Mouse (Mus musculus): Measurements from ENCODE around the gene Metap1d. TPM values are rescaled to one million over a fixed set of nuclear protein-coding genes. Genes with fewer than 3 reads are reported as not detected.
A peak's percentile ranks its signal among the peaks of the same experiment; 100 is the strongest.

The Metap1d gene
- polyA plus RNA-seq (2015; fragmentation: Nextera tagmentation; extraction: Ambion mirVana): 16.2 and 17.0 TPM in 2 replicates

- under 1% methylated on average over 61 of the region's 61 CpGs for WGBS
- Histone ChIP-seq H3K9ac (ENCODE audit: low read length) (peak within 1 kb of the TSS; percentile 55), H3K27ac (replicated peaks) (no peak within 1 kb of the TSS), H3K4me1 (replicated peaks; ENCODE audit: control insufficient read depth, insufficient read depth) (no peaks in the 10 kb centered on the region; the same call in 1 of the 2 replicates), H3K4me3 (ENCODE audit: low read depth, low read length) (peak within 1 kb of the TSS; percentile 53), H3K9me3 (ENCODE audit: control insufficient read depth, low read length) (no peaks in the 10 kb centered on the region), H3K36me3 (ENCODE audit: control insufficient read depth, insufficient read depth, low read length) (no peaks in the 10 kb centered on the region), H3K4me2 (replicated peaks; ENCODE audit: low read depth) (peak within 1 kb of the TSS; percentile 79), H3K27me3 (ENCODE audit: control insufficient read depth, insufficient read depth, low read length) (no peaks in the 10 kb centered on the region)
- TF ChIP-seq EP300 (optimal IDR thresholded peaks at IDR 0.05) (no peak), CTCF (IDR thresholded peaks at IDR 0.05; ENCODE audit: low read depth) (peak; percentile 26; the same call in 1 of the 2 replicates)
- DNase-seq (ENCODE audit: low spot score): peak; percentile 95
- peak; percentile 98 for ATAC-seq (ENCODE audit: low FRiP score, low TSS enrichment)
Measured at GRCm38 (mm10) chr2:71453161-71453916, at the start of gene Metap1d. Gene Metap1d, plus strand, starts transcription at chr2:71453276.

DNA sequence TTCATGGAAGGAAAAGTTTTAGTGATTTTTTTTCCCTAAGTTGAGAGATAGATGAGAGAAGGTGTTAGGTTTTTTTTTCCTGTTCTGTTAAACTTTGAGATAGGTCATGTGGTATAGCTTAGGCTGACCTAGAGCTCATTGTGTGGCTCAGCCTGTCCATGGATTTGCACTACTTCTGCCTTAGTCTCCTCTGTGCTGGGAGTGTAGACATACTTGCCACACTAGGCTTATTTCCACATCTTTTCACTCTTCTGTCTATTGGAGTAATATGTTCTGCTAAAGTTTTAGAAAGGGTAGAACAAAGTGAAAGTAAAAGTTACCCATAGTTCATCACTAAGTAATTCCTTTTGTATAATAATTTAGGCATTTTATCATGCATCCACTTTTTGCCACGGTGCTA is 47.5 kb upstream of the Metap1d start:
- H3K27ac ChIP-seq (replicated peaks): no peak overlapping the region
- H3K27me3 ChIP-seq (ENCODE audit: control insufficient read depth, insufficient read depth, low read length): no peaks in the 10 kb centered on the region
- no peak overlapping the region for H3K9ac ChIP-seq (ENCODE audit: low read length)
- DNase-seq (ENCODE audit: low spot score) (no peak), ATAC-seq (ENCODE audit: low FRiP score, low TSS enrichment) (no peak)
- no peaks in the 10 kb centered on the region for H3K36me3 ChIP-seq (ENCODE audit: control insufficient read depth, insufficient read depth, low read length)
- H3K9me3 ChIP-seq (ENCODE audit: control insufficient read depth, low read length): no peaks in the 10 kb centered on the region
- no peak overlapping the region for H3K4me2 ChIP-seq (replicated peaks; ENCODE audit: low read depth)
- WGBS: 71% methylated on average over 1 of the region's 1 CpGs
- no peak overlapping the region for H3K4me3 ChIP-seq (ENCODE audit: low read depth, low read length)
- no peaks in the 10 kb centered on the region for H3K4me1 ChIP-seq (replicated peaks; ENCODE audit: control insufficient read depth, insufficient read depth)
- TF ChIP-seq EP300 (optimal IDR thresholded peaks at IDR 0.05) (no peak), CTCF (IDR thresholded peaks at IDR 0.05; ENCODE audit: low read depth) (no peak)

DNA sequence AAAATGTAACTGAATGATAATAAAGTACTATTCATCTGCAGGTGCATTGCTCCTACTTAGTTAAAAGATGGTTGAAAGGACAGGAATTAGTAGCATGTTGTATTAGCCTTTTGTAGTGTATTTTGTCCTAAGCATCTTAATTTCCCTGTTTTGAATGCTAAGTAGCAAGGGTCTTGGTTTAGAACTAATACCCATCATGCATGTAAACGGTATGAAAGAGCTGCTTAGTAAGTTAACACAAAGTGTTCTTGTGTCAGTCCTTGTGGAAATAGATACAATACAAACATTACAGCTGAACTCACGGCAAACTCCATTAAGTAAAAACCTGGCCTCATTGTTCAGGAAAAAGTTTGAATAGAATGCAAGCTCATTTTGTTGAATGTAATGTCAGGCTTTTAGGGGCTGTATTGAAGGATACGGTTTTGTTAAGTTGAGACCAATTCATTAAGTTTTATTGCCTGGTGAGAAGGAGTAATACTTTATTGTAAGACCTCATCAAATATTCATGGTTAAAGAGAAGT is 34.3 kb upstream of the Metap1d start:
- H3K27ac ChIP-seq (replicated peaks): no peak overlapping the region
- 69% methylated on average over 3 of the region's 3 CpGs for WGBS
- DNase-seq (ENCODE audit: low spot score) (no peak), ATAC-seq (ENCODE audit: low FRiP score, low TSS enrichment) (no peak)
- H3K27me3 ChIP-seq (ENCODE audit: control insufficient read depth, insufficient read depth, low read length): no peaks in the 10 kb centered on the region
- no peak overlapping the region for H3K4me2 ChIP-seq (replicated peaks; ENCODE audit: low read depth)
- H3K36me3 ChIP-seq (ENCODE audit: control insufficient read depth, insufficient read depth, low read length): peaks cover 5% of the 10 kb centered on the region; the same call in 1 of the 2 replicates
- no peak overlapping the region for H3K4me3 ChIP-seq (ENCODE audit: low read depth, low read length)
- TF ChIP-seq CTCF (IDR thresholded peaks at IDR 0.05; ENCODE audit: low read depth): no peak
- no peak for TF ChIP-seq EP300 (optimal IDR thresholded peaks at IDR 0.05)
- no peak overlapping the region for H3K9ac ChIP-seq (ENCODE audit: low read length)
- no peaks in the 10 kb centered on the region for H3K4me1 ChIP-seq (replicated peaks; ENCODE audit: control insufficient read depth, insufficient read depth)
- no peaks in the 10 kb centered on the region for H3K9me3 ChIP-seq (ENCODE audit: control insufficient read depth, low read length)

- H3K36me3 ChIP-seq (ENCODE audit: control insufficient read depth, insufficient read depth, low read length): peaks cover 5% of the 10 kb centered on the region; the same call in 1 of the 2 replicates
- no peak for DNase-seq (ENCODE audit: low spot score)
- 80% methylated on average over 3 of the region's 3 CpGs for WGBS
- no peak overlapping the region for H3K9ac ChIP-seq (ENCODE audit: low read length)
- no peaks in the 10 kb centered on the region for H3K4me1 ChIP-seq (replicated peaks; ENCODE audit: control insufficient read depth, insufficient read depth)
- no peak for ATAC-seq (ENCODE audit: low FRiP score, low TSS enrichment)
- no peaks in the 10 kb centered on the region for H3K9me3 ChIP-seq (ENCODE audit: control insufficient read depth, low read length)
- no peak overlapping the region for H3K27ac ChIP-seq (replicated peaks)
- TF ChIP-seq CTCF (IDR thresholded peaks at IDR 0.05; ENCODE audit: low read depth) (no peak), EP300 (optimal IDR thresholded peaks at IDR 0.05) (no peak)
- no peak overlapping the region for H3K4me3 ChIP-seq (ENCODE audit: low read depth, low read length)
- no peak overlapping the region for H3K4me2 ChIP-seq (replicated peaks; ENCODE audit: low read depth)
- H3K27me3 ChIP-seq (ENCODE audit: control insufficient read depth, insufficient read depth, low read length): no peaks in the 10 kb centered on the region
Measured at GRCm38 (mm10) chr2:71419408-71419807, 33.7 kb upstream of the Metap1d start.

DNA sequence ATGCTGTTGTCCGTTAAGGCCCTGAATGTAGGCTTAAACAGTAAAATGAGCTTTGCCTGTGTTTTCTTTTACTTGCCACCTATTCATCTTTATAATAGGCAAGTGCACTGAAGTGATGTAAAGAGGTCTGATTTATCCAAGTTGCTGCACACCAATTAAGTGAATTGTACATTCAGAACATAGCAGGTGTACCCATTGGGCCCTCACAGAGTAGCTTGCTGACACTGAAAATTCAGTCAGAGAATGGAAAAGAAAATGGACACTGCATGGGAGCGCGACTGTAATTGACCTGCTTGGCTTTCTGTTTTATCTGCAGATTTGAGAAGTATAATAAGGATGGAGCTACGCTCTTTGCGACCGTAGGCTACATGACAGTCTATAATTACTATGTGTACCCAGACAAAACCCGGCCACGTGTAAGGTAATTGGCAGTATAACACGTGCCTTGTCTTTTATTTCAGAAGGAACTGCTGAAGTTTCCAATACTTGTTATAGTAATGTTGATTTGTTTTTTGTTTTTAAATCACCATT is 32.1 kb upstream of the Metap1d start:
- Histone ChIP-seq H3K4me2 (replicated peaks; ENCODE audit: low read depth) (no peak overlapping the region), H3K36me3 (ENCODE audit: control insufficient read depth, insufficient read depth, low read length) (peaks cover 5% of the 10 kb centered on the region; the same call in 1 of the 2 replicates), H3K4me3 (ENCODE audit: low read depth, low read length) (no peak overlapping the region), H3K27ac (replicated peaks) (no peak overlapping the region), H3K9me3 (ENCODE audit: control insufficient read depth, low read length) (no peaks in the 10 kb centered on the region), H3K27me3 (ENCODE audit: control insufficient read depth, insufficient read depth, low read length) (no peaks in the 10 kb centered on the region), H3K9ac (ENCODE audit: low read length) (no peak overlapping the region), H3K4me1 (replicated peaks; ENCODE audit: control insufficient read depth, insufficient read depth) (no peaks in the 10 kb centered on the region)
- WGBS: 93% methylated on average over 9 of the region's 9 CpGs
- ATAC-seq (ENCODE audit: low FRiP score, low TSS enrichment) (no peak), DNase-seq (ENCODE audit: low spot score) (no peak)
- TF ChIP-seq EP300 (optimal IDR thresholded peaks at IDR 0.05): no peak
- TF ChIP-seq CTCF (IDR thresholded peaks at IDR 0.05; ENCODE audit: low read depth): no peak

- Histone ChIP-seq H3K4me1 (replicated peaks; ENCODE audit: control insufficient read depth, insufficient read depth) (no peaks in the 10 kb centered on the region), H3K36me3 (ENCODE audit: control insufficient read depth, insufficient read depth, low read length) (peaks cover 5% of the 10 kb centered on the region; the same call in 1 of the 2 replicates)
- ATAC-seq (ENCODE audit: low FRiP score, low TSS enrichment): no peak
Measured at GRCm38 (mm10) chr2:71424545-71424944, 28.5 kb upstream of the Metap1d start.

More at GRCm38 (mm10) chr2:71424545-71424944, 28.5 kb upstream of the Metap1d start:
- no peak for DNase-seq (ENCODE audit: low spot score)
- H3K4me2 ChIP-seq (replicated peaks; ENCODE audit: low read depth): no peak overlapping the region
- TF ChIP-seq EP300 (optimal IDR thresholded peaks at IDR 0.05) (no peak), CTCF (IDR thresholded peaks at IDR 0.05; ENCODE audit: low read depth) (no peak)
- H3K27me3 ChIP-seq (ENCODE audit: control insufficient read depth, insufficient read depth, low read length): no peaks in the 10 kb centered on the region
- H3K4me3 ChIP-seq (ENCODE audit: low read depth, low read length): no peak overlapping the region
- 73% methylated on average over 4 of the region's 4 CpGs for WGBS
- no peaks in the 10 kb centered on the region for H3K9me3 ChIP-seq (ENCODE audit: control insufficient read depth, low read length)
- H3K9ac ChIP-seq (ENCODE audit: low read length): no peak overlapping the region
- H3K27ac ChIP-seq (replicated peaks): no peak overlapping the region

All from stomach, postnatal 0 days (tissue).